Mouse (Mus musculus) stomach, postnatal 0 days (tissue): ENCODE measurements around the gene Rpn1.

Experiments
- CTCF ChIP-seq: IDR thresholded peaks from 2 replicates; pipeline ENCODE4 v1.5.1; 2016; ENCODE audit warnings: antibody characterized with exemption, low read depth, mild to moderate bottlenecking, moderate library complexity
- EP300 ChIP-seq: optimal IDR thresholded peaks from 2 replicates; pipeline ENCODE3; 2016; ENCODE audit warnings: antibody characterized with exemption

DNA sequence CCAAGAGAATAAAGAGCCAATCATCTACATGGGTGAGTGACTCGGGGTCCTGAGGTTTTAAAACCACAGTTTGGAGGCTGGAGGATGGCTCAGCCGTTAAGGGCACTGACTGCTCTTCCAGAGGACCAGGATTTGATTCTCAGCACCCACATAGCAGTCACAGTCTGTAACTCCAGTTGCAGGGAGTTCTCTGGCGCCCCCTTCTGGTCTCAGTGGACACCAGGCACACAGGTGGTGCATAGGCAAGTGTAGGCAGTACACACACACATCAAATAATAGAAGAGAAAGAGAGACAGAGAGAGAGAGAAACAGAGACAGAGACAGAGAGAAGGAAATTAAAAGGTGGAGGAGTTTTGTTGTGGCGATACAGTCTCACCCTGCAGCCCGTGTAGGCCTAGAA lies 35.0 kb downstream of the Rpn1 start:
- TF ChIP-seq CTCF (peak; percentile 16; the same call in 1 of the 2 replicates), EP300 (no peak)
